Mouse (Mus musculus) neural tube, embryonic 11.5 days (tissue): ENCODE data around the gene Gm9821. TPM values are rescaled to one million over a fixed set of nuclear protein-coding genes. Genes with fewer than 3 reads are reported as not detected.
A peak's percentile ranks its signal among the peaks of the same experiment; 100 is the strongest.

Experiments used
- ATAC-seq: fragments of 200-750 bp; cut with Nextera tagmentation; 2 replicates; pipeline ENCODE4 v1.8.0; 2017; ENCODE audit warnings: moderate number of reproducible peaks, mild to moderate bottlenecking, moderate TSS enrichment, moderate library complexity; ENCODE audit not compliant: insufficient read depth, low FRiP score, low TSS enrichment
- DNase-seq: peaks from one replicate; pipeline ENCODE4 v3.0.0-alpha.2; 2015; ENCODE audit warnings: low spot score
- H3K27ac ChIP-seq: fragments of 300-500 bp; sonication (generic); 2 replicates; pipeline ENCODE4 v1.5.1; 2014; ENCODE audit warnings: low read depth, mild to moderate bottlenecking, low read length
- H3K27me3 ChIP-seq: fragments of 300-500 bp; sonication (generic); 2 replicates; pipeline ENCODE4 v1.6.1; 2014; ENCODE audit warnings: mild to moderate bottlenecking, low read length, mixed read lengths; ENCODE audit not compliant: control insufficient read depth, insufficient read depth
- H3K36me3 ChIP-seq: fragments of 300-500 bp; sonication (generic); 2 replicates; pipeline ENCODE4 v1.6.1; 2014; ENCODE audit warnings: mild to moderate bottlenecking, low read length, moderate library complexity, mixed read lengths; ENCODE audit not compliant: control insufficient read depth, insufficient read depth
- H3K4me1 ChIP-seq: fragments of 300-500 bp; sonication (generic); 2 replicates; pipeline ENCODE4 v1.6.1; 2014; ENCODE audit warnings: low read length, mixed read lengths; ENCODE audit not compliant: control insufficient read depth, insufficient read depth
- H3K4me2 ChIP-seq: fragments of 300-500 bp; sonication (generic); 2 replicates; pipeline ENCODE4 v1.6.1; 2014; ENCODE audit warnings: low read depth, mild to moderate bottlenecking, moderate library complexity
- H3K4me3 ChIP-seq: fragments of 300-500 bp; sonication (generic); 2 replicates; pipeline ENCODE4 v1.5.1; 2014; ENCODE audit warnings: low read depth, low read length
- H3K9ac ChIP-seq: fragments of 300-500 bp; sonication (generic); 2 replicates; pipeline ENCODE4 v1.6.1; 2014; ENCODE audit warnings: mild to moderate bottlenecking, low read length
- H3K9me3 ChIP-seq: fragments of 300-500 bp; sonication (generic); 2 replicates; pipeline ENCODE4 v1.6.1; 2016; ENCODE audit warnings: low read length; ENCODE audit not compliant: control insufficient read depth
- WGBS: fragments of 180-500 bp; shearing (Covaris S2); extraction: QIAGEN DNeasy Blood & Tissue Kit; methylation state at CpG from one replicate; pipeline ENCODE4 v1.1.7; 2014; 5-methylcytosine and 5-hydroxymethylcytosine counted together
- polyA plus RNA-seq: library from polyadenylated mRNA; unstranded; fragments of >200 nt; fragmentation: Nextera tagmentation; extraction: Ambion mirVana; gene quantifications from 2 replicates; pipeline ENCODE4 v1.2.1, GENCODE M21; 2014

Gm9821 gene
- polyA plus RNA-seq, 1 experiment from 2014 or later = 0.58 TPM

DNA sequence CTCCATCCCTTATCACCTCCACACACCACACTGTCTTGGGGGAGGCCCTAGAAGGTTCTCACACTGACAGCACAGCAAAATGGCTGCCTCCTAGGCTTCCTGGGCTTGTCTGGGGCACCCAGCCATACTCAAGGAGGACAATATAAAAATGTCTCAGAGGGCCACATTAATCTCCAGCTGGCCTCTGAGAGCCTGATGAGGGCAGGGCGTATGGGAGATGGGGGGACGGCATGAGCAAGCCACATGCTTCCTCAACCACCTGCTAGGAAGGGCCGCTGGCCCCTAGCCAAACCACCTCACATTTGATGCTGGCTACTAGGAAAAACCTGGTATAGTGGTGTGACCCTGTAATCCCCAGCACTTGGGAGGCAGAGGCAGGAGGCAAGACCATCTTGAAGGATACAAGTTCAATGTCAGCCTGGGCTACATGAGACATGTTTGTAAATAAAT lies 3.3 kb downstream of the Gm9821 start:
- DNase-seq (no peak), ATAC-seq (no peak)
- peaks cover 28% of the 10 kb centered on the region for H3K4me1 ChIP-seq
- no peak overlapping the region for H3K4me3 ChIP-seq
- WGBS = 79% methylated on average over 3 of the region's 3 CpGs
- H3K4me2 ChIP-seq = no peak overlapping the region
- no peaks in the 10 kb centered on the region for H3K27me3 ChIP-seq
- H3K36me3 ChIP-seq = no peaks in the 10 kb centered on the region
- no peak overlapping the region for H3K9ac ChIP-seq
- no peak overlapping the region for H3K27ac ChIP-seq
- no peaks in the 10 kb centered on the region for H3K9me3 ChIP-seq

DNA sequence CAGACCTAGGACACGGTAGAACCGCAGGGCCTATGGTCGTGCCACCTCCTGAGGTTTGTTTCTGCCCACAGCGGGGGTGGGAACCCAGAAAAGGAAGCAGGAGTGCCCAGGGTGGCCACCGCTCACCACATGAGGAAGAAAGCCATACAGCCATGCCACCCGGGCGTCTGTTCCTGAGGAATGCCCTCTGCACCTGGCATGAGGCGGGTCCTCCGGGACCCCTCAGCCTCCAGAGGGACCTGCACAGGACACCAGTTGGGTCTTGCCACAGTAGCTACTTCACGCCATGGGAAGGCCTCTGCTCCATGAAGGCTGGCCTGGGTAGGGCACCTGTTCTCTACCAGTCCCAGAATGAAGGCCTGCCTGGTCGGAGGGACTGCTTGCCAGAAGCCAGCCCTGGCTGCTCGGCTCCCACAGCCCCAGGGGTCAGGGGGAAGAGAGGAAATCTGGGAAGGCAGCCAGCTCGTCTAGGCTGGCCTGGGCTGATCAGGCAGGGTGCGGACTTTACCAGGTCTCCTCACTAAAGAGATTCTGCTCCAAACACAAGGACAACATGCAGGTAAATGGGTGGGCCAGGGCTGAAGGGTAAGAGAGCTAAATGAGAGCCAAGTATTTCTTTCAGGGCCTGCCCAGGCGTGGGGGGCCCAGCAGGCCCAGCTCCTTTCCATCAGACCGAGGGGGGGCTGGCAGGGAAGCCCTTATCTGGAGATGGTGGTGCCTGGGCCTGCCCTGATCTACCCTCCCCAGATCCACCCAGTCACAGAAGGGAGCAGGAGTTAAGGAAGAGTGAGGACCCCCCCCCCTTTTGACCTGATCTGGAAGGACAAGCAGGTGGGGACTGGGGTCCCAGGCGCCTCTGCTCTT lies 4.1 kb downstream of the Gm9821 start:
- DNase-seq (no peak), ATAC-seq (0 out of 2 replicates have a peak, but pooled peaks have one; percentile 35)
- Histone ChIP-seq H3K9me3 (no peaks in the 10 kb centered on the region), H3K9ac (peak overlapping the region; percentile 46), H3K27me3 (no peaks in the 10 kb centered on the region), H3K4me3 (no peak overlapping the region), H3K4me2 (peak overlapping the region; percentile 0; the same call in 1 of the 2 replicates), H3K36me3 (no peaks in the 10 kb centered on the region), H3K27ac (0 out of 2 replicates have a peak overlapping the region, but pooled peaks have one; percentile 67), H3K4me1 (peaks cover 32% of the 10 kb centered on the region)
- 71% methylated on average over 17 of the region's 17 CpGs for WGBS

DNA sequence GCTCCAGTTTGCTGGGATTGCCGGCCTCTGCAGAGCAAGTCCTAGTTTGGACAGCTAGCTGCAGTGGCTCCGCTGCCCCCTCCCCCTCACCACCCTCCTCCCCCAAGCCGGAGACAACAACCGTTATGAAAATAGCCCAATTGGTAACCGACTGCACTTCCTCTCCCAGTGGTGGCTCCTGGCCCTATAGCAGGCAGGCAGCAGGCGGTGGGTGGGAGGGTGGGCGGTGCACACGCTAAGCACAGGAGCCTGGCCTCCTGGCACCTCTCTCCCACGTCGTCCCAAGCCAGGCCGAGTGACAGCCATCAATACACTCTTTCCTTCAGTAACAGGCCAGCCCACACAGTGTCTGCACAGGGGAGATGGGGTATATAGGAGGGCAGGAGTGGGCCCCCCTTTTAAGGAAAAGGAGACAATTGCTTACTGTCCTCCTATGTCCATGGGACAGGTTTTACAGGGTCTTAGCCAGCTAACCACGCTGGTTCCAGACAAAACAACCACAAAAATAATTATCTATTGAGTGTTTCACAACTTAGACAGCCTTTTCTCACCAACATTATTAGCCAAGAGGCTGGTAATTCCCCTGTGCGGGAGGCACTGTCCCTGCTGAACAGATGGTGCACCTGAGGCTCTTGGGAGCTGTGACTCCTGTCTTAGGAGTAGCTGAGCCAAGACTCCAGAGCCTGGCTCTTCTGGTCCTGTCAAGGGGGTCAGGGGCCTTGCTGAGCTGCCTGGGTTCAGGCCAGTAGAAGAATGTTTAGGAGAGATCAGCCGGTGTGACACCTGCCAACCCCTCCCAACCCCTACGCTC lies 5.0 kb downstream of the Gm9821 start:
- Histone ChIP-seq H3K4me2 (peak overlapping the region; percentile 0; the same call in 1 of the 2 replicates), H3K4me3 (no peak overlapping the region), H3K27me3 (no peaks in the 10 kb centered on the region), H3K27ac (0 out of 2 replicates have a peak overlapping the region, but pooled peaks have one; percentile 67), H3K9me3 (no peaks in the 10 kb centered on the region), H3K36me3 (no peaks in the 10 kb centered on the region), H3K9ac (peak overlapping the region; percentile 46; the same call in 1 of the 2 replicates), H3K4me1 (peaks cover 32% of the 10 kb centered on the region)
- ATAC-seq (peak; percentile 14; the same call in 1 of the 2 replicates), DNase-seq (no peak)
- 16% methylated on average over 15 of the region's 15 CpGs for WGBS

DNA sequence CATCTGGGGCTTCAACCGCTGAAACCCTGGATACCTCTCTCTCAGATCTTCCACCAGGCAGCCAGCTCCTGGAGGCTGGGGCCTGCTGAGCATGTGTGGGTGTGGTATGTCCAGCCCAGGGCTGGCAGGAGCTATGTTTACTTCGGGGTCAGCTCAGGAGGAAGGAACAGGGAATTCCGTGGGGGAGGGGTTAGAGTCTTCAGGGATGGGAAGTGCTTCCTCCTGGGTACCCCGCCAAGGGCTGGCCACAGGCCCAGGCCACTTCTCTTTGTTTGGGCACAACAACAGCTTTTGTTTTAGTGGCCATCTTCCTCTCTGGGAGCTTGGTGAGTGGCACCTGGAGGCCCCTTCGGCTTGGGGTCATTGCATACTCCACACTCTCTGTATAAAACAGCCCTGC lies 8.3 kb downstream of the Gm9821 start:
- Histone ChIP-seq H3K9ac (no peak overlapping the region), H3K4me2 (no peak overlapping the region), H3K4me3 (no peak overlapping the region), H3K9me3 (no peaks in the 10 kb centered on the region), H3K27me3 (no peaks in the 10 kb centered on the region), H3K27ac (no peak overlapping the region), H3K36me3 (no peaks in the 10 kb centered on the region), H3K4me1 (peaks cover 24% of the 10 kb centered on the region)
- 18% methylated on average over 5 of the region's 5 CpGs for WGBS
- DNase-seq (no peak), ATAC-seq (no peak)

DNA sequence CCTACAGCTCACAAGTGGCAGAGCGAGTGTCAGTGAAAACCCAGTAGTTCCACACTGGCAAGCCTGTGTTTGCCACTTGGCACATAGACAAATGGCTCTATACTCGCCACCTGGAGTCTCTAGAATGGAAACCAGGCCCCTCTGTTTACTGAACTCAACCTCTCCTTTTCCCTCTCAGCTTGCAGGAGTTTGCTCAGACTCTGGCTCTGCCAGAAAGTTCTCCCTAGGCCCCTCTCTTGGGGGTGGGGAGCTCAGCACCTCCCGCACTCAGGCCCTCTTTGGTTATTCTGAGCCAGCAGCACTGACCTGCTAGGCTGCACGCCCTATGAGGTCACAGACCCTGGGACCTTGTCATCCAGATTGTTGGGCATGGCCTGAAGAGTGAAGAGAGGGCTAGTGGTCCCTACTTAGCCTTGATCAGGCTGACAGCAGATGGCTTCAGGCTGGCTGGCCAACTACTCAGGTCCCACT lies 9.7 kb downstream of the Gm9821 start:
- no peak overlapping the region for H3K4me2 ChIP-seq
- no peak overlapping the region for H3K27ac ChIP-seq
- 94% methylated on average over 4 of the region's 4 CpGs for WGBS
- DNase-seq (no peak), ATAC-seq (no peak)
- no peaks in the 10 kb centered on the region for H3K27me3 ChIP-seq
- H3K36me3 ChIP-seq = no peaks in the 10 kb centered on the region
- no peaks in the 10 kb centered on the region for H3K9me3 ChIP-seq
- H3K9ac ChIP-seq = no peak overlapping the region
- H3K4me1 ChIP-seq = peaks cover 18% of the 10 kb centered on the region
- no peak overlapping the region for H3K4me3 ChIP-seq

DNA sequence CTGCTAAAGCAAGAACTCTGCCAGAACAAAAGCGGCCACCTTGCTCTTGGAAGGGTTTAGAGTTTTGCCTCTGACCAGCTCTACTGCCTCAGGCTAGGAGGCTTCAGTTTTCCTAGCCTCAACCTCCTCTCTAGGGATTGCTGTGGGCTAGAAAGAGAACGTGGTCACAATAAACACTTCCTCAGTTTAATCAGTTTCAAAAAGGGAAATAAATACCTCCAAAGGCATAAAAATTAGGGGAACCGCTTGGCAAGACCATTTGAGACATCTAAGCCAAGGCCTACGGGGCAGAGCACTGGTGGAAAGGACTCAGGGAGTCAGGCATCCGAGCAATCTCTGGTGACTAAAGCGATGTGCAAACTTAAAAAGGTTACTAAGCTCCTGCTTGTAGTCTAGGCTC lies 10.4 kb downstream of the Gm9821 start:
- no peak for DNase-seq
- Histone ChIP-seq H3K4me3 (no peak overlapping the region), H3K4me1 (peaks cover 11% of the 10 kb centered on the region), H3K9ac (no peak overlapping the region), H3K27ac (no peak overlapping the region), H3K27me3 (no peaks in the 10 kb centered on the region), H3K4me2 (no peak overlapping the region), H3K36me3 (no peaks in the 10 kb centered on the region), H3K9me3 (no peaks in the 10 kb centered on the region)
- no peak for ATAC-seq
- WGBS = 87% methylated on average over 6 of the region's 6 CpGs

DNA sequence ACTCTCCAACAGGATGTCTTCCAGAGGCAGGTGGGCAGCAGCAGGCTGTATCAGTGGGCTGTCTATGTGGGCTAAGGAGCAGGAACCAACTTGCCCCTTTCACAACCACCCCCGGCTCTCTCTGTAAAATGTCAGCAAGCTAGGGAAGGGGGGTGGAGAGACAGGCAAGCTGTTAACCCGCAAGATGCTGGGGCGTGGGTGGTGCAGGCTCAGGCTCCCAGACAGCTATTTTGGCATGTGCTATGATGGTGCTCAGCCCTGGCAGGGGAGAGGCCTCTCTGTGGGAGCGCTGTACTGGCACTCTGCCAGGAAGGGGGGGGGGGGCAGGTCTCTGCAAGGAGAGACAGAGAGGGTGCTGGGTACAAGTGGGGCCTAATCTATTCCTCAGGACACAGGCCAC lies 11.6 kb downstream of the Gm9821 start:
- Histone ChIP-seq H3K4me1 (peaks cover 15% of the 10 kb centered on the region), H3K4me3 (no peak overlapping the region), H3K27me3 (no peaks in the 10 kb centered on the region), H3K27ac (no peak overlapping the region), H3K9ac (no peak overlapping the region), H3K9me3 (no peaks in the 10 kb centered on the region), H3K4me2 (no peak overlapping the region), H3K36me3 (no peaks in the 10 kb centered on the region)
- DNase-seq (no peak), ATAC-seq (0 out of 2 replicates have a peak, but pooled peaks have one; percentile 14)
- 68% methylated on average over 4 of the region's 4 CpGs for WGBS

DNA sequence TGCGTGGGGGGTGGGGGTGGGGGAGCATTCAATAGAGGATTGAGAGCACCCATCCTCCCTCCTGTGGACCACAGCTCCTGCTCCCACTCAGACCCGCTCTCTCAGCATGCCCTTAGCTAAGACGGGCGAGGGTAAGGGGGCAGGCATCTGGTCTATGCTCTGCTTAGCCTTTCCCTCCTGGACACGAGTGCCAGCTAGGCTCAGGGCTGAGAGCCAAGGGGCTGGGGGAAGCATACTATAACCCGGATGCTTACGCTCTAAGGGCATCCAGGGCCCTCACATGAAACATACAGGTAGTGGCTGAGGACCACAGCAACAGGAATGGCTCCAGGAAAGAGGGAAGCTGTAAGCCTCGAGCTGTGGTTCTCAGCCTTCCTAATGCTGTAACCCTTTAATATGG lies 12.5 kb downstream of the Gm9821 start:
- 92% methylated on average over 8 of the region's 8 CpGs for WGBS
- ATAC-seq = no peak
- Histone ChIP-seq H3K4me1 (peaks cover 22% of the 10 kb centered on the region), H3K27ac (no peak overlapping the region), H3K9me3 (no peaks in the 10 kb centered on the region), H3K27me3 (no peaks in the 10 kb centered on the region), H3K9ac (no peak overlapping the region), H3K36me3 (no peaks in the 10 kb centered on the region), H3K4me3 (no peak overlapping the region), H3K4me2 (no peak overlapping the region)
- DNase-seq = no peak
